Mouse (Mus musculus): Measurements from ENCODE around the gene Hoxd8.

The Hoxd8 gene

DNA sequence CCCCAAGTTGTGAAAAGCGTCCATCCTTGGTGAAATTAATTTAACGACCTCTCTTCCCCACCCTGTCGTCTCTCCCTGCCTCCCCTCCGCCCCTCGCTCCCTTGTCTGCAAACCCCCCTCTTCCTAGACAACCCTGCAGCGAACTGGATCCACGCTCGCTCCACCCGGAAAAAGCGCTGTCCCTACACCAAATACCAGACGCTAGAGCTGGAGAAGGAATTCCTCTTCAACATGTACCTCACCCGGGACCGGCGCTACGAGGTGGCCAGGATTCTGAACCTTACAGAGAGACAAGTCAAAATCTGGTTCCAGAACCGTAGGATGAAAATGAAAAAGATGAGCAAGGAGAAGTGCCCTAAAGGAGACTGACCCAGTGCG lies 5.4 kb upstream of the Hoxd8 start:
- DNase-seq = no peak

DNA sequence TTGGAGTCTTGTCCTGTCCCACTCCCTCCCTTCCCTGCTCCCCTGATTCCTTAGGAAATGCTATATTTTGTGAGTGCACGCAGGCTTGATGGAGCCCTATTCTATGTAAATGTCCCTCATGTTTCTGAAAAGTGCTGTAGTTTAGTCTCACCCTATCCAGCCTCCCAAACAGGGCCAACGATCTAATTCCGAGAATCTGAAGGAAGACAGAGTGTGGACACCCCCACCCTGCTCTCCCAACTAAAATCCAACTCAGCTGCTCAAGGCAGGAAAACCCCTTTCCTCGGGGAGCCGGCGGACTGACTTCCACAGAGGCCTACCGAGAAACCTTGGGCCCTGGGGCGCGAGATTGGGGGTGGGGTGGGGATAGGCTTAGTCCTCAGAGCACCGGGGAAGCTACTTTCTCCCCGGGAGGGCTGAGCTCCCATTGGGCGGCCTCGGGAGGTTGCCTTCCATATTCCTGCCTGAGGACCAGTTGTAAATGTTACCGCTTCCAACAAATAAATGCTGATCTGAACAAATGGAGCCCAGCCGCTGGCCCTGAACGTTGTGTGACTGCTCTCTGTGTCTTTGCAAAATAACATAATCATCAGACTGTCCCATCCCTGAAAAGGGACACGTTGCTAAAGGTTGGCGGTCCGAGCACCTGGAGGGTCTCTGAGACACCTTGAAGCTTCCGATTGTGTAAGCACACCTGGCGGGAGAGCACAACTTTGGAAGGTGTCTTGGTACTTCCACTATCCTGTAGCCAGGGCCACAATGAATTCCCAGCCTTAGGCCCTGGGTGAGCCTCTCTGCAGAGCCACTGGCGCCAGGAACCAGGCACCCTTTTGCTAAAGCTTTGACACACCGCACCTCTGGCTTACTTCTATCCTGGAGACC lies 4.5 kb upstream of the Hoxd8 start:
- DNase-seq = no peak

DNA sequence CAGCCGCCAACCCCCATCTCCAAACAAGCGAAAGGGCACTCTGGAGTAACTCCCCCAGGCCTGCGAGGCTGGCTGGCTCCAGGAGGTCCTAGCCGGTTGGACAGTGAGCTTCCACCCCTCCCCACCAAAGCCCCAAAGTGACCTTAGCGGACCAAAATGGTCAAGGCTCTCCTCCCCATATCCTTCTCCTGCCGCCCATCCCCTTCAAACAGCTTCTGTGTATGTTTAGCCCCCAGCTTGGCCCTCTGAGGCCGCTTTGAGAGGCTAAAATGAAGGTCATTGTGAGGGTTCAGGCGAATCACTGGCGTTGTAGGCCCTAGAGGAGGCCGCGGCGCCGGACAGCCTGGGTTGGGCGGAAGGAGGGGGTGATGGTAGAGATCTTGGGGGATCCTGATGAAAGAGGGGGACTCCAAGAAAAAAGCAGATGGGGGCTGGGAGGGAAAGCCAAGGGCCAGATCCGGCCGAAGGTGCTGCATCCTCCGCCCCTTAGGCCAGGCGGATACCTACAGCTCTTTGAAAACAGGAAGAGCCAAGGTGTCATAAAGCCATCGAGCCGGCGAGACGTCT lies 3.8 kb upstream of the Hoxd8 start:
- no peak for DNase-seq

DNA sequence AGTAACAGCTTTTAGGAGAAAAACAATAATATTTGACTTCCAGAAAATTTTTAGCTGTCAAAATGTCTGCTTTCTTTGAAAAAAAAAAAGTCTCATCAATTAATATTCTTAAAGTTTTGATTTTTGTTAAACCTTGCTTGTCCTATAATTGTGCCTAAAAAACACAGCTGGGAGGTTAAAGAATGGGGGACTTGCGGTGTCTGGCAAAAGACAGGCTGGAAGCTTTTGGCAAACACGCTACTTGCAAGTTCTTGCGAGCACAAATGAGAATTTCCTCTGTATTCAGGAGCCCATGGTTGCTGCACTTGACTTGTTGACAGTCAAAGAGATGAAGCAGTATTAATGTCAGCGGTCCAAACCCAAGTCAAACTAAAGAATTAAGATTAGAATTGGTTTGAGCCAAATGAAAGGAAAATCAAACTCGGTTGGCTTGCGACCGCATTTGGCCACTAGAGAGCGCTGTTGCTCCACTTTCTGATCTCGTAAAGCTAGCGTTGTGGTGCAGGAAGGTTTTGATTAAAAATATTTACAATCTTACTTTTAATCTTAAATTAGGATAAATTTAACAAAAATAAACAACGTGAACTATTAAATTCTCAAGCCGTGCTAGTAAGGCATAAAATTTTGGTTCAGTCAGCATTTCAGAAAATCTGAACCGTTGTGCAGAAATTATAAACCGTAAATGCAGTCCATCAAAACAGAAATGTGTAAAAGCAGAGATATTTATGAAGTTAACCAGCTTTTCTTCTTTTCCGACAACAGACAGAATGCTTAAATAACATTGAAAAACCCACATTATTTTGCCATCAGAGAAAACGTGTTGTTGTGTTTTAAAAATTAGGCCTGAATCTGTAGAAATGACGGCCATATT lies 2.2 kb upstream of the Hoxd8 start:
- DNase-seq = peak; percentile 58 to 82

DNA sequence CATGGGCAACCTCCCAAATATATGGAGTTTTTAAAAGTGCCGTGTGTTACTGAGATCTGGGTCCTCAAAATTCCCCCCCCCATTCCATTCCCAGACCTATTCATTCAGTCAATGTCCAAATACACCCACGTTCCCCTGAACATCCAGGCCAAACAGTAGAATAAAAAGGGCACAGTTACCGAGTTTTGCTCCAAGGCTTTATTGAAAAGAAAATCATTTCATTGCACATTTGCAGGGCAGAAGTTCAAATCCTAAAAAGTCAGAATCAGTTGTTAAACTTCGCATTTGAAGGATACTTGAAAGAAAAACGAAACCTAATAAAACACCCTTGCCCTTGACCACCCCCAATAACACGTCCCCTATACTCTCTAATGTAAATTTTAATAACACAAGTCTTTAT lies 1.6 kb upstream of the Hoxd8 start:
- no peak for DNase-seq

DNA sequence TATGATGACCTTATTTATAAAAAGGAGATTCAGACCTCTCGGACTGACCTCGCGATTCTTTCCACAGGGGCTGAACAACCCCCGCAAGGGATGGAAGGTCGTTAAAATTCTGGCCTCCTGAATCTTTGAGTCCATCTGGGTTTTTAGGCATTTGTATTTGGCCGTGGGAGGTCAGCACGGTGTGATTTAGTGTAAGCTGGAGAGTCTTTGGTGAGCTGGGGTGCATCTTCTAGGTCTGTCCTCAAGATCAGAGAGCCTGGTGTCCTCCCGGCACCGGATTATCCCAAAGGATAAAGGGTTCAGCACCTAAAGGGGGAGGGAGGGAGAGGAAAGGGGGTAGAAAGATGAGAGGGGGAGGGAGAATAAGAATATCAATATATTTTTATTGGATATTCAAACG lies 1.1 kb upstream of the Hoxd8 start:
- no peak for DNase-seq

DNA sequence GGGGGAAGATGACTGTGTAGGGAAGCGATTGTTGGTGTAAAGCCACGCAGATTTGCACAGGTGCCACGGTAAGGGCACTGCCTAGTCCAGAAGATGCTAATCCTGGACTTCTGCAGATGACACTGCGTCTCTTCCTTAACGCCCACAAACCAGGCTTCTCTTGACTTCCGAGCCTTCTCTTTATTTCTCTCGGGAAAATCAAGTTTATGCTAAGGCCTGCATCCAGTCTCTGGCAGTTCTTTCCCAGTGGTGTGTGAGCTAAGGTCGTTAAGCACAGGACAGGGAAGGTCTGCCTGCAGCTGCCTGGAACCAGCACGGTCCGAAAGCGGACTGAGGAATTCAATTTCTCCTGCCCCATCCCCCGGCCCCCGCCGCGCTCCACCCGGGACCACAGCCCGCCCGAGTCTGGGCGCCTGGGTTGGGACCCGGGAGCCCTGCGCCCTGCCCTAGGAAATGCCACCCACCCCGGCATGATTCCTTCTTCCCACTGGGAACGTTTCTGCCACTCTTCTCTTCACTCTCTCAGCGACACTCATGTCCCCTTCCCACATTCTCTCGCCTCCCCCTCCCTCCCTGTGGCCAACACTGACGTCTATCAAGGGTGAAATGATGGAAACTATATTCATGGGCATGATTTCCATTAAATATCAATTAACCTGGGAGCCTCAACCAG lies 559 bp upstream of the Hoxd8 start:
- DNase-seq = no peak

DNA sequence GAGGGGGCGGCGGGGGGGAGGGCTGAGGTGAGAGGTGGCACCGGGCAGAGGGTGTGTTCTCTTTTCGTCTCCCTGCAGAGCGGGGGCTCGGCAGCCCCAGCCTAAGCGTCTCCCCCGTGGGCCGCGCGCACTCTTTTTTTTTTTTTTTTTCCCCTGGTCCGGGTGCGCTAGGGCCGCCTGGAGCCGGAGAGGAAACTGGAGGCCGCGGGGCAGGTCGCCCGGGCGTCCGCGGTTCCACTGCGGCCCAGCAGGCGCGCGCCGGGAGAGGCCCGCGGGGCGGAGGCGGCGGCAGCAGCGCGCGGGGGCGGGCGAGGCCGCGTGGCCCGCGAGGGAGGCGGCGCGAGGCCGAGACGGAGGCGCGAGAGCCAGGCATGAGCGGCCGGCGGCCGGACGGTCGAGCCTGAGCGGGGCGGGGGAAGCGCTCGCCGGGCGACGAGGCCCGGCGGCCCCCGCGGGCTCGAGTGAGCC lies 618 bp downstream of the Hoxd8 start:
- peak in 1 of 2 experiments; percentile 50 for DNase-seq

DNA sequence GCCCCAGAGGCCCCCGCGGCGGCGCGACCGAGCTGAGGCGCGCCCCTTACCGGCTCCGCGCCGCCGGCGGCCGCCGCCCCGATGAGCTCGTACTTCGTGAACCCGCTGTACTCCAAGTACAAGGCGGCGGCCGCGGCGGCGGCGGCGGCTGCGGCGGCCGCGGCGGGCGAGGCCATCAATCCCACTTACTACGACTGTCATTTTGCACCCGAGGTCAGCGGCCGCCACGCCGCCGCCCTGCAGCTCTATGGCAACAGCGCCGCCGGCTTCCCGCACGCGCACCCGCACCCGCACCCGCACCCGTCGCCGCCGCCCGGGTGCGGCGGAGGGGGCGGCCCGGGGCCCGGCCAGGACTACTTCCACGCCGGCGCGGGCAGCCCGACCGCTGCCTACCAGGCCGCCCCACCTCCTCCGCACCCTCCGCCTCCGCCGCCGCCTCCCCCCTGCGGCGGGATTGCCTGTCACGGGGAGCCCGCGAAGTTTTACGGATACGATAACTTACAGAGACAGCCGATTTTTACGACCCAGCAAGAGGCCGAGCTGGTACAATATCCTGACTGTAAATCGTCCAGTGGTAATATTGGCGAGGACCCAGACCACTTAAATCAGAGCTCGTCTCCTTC lies 1.2 kb downstream of the Hoxd8 start:
- peak in 1 of 2 experiments; percentile 27 for DNase-seq

DNA sequence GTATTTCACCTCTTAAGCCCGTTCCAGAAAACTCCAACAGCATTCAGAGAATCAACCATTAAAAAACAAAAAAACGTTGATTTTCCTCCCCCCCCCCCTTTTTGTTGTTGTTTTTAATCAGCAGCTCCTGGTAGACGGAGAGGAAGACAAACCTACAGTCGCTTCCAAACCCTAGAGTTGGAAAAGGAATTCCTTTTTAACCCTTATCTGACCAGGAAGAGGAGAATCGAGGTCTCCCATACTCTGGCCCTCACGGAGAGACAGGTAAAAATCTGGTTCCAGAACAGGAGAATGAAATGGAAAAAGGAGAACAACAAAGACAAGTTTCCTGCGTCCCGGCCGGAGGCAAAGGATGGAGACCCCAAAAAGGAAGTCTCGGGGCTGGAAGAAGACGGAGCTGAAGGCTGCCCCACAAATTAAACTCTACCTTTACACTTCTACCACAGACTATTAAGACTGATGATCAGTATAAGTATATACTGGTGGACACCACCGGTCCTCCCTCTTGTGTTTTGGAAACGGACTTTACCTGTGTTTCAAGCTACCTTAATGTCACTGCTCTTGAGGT lies 2.1 kb downstream of the Hoxd8 start:
- no peak for DNase-seq

DNA sequence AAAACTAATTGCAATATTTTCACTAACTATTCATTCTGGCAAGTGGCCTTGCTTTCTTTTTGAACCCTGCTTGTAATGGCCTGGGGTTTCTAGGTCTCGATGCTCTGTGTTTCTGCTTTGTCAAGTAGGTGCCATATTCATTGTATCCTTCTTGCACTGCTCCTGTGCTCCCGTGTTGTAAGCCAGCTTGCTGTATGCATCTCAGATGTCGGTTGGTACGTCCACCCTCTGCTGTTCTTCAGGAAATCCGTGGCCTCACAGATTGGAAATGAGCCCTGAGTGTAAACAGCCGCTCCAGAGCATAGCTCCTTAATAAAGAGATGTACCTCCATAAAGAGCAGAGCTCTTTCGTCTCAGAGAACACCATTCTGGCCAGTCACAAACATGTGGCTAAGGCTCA lies 3.2 kb downstream of the Hoxd8 start:
- no peak for DNase-seq

DNA sequence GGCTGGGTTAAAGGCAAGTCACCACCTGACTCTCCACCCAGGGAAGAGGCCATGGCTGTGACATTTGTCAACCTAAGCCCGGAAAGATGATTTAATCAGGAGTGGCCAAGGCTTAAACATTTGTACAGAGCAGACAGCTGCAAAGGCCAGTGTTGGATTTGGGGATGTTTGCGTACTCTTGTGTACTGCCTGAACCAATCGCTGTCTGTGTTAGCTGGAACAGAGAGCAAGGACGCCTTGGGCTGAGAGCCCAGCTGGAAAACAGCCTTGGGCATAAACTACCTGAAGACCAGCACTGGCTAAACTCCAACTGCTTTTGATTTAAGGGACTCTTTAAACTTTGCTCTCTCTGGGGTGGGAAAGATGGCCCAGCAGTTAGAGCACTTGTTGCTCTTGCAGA lies 4.3 kb downstream of the Hoxd8 start:
- no peak for DNase-seq

DNA sequence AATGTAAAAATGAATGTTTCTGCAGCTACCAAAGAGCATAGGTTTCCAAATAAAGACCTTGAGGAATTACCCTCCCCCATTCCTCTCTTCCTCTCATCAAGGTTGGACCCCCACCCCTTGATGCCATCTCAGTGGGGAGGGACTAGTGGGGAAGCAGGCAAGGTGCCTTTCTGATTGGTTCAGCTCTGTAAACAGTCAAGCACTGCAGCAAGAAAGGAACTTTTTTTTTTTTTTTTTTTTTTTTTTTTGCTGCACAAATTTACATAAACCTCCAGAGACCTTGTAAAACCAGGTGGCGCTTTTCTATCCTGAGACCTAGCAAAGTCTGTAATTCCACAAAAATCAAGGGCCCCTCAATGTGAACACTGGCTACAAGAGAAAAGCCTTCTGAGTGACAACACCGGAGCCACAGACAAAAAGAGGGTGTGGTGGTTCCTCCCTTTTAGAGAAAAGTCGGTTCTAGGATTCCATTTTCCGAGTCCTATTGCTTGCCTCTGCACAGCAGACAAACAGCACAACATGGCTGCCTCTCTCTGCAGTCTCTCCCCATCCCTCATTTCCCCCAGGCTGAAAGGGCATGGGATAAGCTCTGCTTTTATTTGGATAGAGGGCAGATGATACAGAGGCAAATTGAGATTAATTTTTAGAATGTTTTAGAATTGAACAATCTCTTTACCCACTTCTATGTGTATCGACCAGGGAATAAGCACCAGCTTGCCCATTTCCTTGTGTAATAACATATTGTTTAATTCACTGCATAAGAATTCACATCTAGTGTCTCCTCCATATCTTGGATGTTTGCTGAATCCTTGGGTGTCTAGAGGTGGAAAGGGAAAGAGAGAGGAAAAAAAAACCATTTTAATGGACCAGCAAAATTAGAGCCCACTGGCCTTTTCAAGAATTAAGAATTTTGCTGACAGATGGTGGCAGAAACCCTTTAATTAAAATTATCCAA lies 5.3 kb downstream of the Hoxd8 start:
- DNase-seq = no peak

DNA sequence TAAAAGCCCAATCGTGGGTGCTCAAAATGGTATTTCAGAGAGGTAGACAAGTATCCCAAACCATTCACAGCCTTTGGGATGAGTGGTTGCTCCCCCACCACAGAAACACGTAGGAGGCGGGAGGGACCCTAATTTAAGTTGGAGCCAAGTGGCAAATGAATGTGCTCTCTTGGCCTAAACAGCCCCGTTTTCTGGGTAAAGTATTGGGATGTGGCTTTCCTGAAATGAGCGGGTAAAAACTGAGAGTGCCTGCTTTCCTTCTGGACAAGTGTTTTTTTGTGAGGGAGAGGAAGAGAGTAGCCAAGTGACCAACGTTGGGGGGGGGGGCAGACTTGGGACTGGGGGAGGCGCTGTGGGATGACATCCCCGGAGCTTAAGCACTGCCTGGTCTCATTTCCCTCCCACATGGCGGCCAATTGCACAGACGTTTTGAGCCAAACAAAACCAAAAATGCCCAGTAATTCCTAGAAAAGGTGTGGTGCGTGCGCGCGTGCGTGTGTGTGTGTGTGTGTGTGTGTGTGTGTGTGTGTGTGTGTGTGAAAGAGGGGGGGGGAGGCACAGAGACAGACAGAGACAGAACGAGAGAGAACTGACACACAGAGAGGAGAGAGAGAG lies 6.6 kb downstream of the Hoxd8 start:
- no peak for DNase-seq

DNA sequence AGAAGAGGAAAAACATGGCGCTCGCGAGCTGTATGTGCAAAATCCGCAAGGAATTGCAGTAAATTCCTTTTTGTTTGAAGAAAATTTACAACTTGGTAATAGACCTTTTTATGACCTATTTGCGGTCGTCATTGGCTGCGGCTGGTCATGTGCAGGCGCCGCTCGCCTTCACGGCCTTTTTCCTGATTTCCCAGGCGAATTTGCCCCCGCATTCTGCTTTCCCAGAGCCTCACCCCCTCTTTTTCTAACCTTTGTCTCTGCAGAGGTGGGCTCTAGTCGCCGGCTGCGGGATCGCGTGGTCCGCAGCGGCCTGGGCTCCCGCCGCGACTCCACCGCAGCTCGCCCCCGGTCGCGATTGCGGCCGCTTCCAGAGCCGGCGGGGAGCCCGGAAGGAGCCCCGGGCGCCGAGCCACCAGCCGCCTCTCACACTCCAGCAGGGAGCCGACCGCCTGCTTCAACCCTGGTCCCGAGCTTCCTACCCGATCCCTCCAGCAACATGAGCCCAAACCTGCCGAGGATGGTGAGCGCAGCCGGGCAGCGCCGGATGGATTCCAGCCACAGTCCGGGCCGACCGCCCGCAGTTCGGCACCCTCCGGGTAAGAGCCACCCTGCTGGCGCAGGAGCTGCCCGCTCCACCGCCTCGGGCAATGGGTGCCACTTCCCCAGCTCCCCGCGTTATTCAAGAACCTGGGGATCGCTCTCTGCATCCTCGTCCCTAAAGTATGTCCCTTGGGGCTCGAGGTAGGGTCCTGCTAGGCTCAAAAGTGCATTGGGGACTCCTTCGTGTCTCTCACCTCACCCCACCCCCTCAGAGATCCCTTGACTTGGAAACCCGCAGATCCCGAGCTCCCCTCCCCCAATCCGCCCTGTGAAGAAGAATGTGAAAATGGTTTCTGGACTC lies 7.6 kb downstream of the Hoxd8 start, which contains the start of the genes Hoxd3 and Hoxd4:
Gene Hoxd3 (plus strand): TSS at position 207 of the 901 bp plus-strand sequence.
Gene Hoxd4 (plus strand): TSS at position 209 of the 901 bp plus-strand sequence.
- no peak for DNase-seq

DNA sequence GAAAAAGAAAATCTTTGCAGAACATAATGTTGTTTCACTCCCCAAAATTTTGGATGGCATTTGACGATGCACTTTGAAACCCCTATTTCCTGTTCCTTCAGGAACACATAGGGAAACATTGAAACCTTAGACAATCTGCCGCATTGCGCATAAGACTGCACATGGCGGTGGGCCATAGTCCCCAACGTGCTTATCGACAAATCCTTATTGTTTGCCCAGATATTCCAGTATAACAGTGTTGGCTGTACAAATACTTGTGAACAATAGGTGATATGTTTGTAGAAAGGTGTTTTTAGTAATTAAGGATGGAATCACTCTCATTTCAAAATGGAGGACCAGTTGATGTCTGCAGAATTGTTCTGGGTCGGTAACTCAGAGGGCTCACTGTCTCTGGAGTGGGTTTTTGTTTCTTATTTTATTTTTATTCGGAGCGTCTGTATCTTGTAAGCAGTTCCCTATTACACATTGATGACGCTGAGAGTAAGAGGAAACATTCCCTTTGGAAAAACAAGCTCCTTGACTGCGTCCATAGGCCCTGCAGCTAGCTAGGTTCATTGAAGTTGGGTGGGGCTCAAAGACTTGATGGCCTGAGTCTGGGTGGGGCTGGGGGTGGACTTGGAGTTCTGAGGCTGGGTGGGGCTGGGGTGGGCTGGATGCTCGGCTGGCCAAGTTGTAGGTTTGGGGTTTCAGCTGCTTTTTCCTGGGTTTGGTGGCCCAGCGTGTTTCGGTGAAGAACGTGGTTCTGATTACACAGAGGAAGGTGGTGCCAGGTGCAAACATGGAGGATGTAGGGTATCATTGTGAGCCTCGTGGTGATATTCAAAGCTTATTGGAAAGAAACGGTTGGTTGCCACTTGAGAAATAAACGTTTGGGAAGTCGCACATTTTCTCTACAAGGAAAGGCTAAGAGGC lies 9.1 kb downstream of the Hoxd8 start:
- DNase-seq = no peak

DNA sequence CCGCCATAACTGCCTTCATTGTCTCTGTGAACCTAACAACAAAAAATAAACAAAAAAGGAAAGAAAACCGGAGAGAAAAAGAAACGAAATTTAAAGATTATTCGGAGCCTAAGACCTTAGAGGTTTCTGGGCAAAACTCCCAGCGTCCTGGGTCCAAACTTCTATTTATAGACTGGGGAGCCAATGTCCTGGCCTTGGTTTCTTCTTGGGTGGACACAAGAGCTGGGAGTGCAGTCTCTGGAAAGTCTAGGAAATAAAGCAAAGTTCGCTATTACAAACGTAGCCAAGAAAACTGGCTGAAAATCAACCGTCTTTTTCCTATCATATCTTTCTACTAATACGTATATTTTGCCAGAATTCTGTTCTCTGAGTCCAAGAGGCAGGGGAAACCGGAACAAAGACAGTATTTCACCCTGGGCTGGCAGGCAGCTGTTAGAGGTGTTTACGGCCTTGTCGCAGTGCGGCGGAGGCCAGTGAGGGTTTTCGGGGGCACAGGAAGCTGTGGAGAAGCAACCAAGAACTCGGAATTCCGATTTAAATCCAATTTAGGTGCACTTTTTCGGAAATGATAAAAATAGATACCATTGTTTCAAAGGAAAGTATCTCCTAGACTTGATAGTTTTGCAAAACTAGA lies 9.9 kb downstream of the Hoxd8 start:
- DNase-seq = no peak

DNA sequence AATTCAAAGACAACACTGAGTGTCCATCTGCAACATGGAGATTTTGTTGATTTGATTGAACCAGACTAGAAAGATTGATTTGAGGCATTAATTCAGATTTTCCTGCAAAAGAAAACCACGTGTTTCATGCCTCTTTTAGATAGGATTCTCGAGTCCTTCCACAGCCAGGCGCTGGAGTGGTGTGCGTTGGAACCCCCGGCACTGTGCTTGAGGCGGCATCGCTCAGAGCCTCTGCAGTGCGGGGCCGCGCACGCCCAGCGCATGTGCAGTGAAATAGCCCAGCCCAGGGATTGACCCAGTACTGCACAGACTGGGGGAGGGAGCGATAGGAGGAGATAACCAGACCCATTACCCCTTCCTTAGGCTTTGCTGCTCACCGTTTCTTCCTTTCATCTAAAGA lies 10.5 kb downstream of the Hoxd8 start:
- no peak for DNase-seq
